ENCODE assay signal across 27 mouse cellular contexts in the genomic region with DNA sequence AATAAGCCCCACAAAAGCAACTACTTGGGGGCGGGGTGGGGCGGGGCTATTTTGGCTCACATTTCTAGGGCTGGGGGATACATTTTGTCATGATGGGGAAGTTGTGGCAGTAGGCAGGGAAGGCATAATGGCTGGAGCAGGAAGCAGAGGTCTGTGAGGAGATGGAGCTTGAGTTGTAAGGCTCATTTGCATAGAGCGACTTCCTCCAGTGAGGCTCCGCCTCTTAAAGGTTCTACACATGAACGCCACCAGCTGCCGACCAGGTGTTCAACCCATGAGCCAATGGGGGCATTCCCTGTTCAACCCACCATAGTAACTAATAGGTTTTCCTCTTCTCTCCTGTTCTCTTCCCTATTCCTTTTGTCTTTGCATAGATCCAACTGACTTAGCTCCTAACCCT.
"Had no signal": no experiment of that assay in that cellular context is flagged by ENCODE, and none has a peak within 500 bp of the region (broad histone marks: within the 10 kb centered on the region; RNA-seq: fewer than 3 reads in every experiment).

No protein-coding gene starts in this region.

- H3K27ac ChIP-seq: gastrocnemius, adult 2 months; heart, embryonic 10.5 days; hindbrain, embryonic 10.5 days; hindbrain, embryonic 13.5 days; hindbrain, embryonic 15.5 days; hindbrain, postnatal 0 days; kidney, embryonic 15.5 days; layer of hippocampus, adult 2 months; left cerebral cortex, adult 2 months; limb, embryonic 10.5 days; limb, embryonic 12.5 days; liver, embryonic 13.5 days had no signal

- H3K4me1 ChIP-seq: heart, embryonic 10.5 days; heart, embryonic 12.5 days; hindbrain, embryonic 15.5 days; kidney, embryonic 15.5 days; liver, embryonic 13.5 days had no signal

- H3K4me3 ChIP-seq: gastrocnemius, adult 2 months; heart, embryonic 10.5 days; heart, embryonic 12.5 days; hindbrain, embryonic 10.5 days; hindbrain, embryonic 13.5 days; hindbrain, embryonic 15.5 days; kidney, embryonic 15.5 days; layer of hippocampus, adult 2 months; left cerebral cortex, adult 2 months; limb, embryonic 10.5 days; limb, embryonic 12.5 days; liver, embryonic 13.5 days had no signal

- H3K9me3 ChIP-seq: heart, embryonic 10.5 days; heart, embryonic 12.5 days; hindbrain, embryonic 10.5 days; hindbrain, embryonic 13.5 days; hindbrain, embryonic 15.5 days; kidney, embryonic 15.5 days; limb, embryonic 10.5 days; limb, embryonic 12.5 days; liver, embryonic 13.5 days had no signal

- H3K36me3 ChIP-seq: heart, embryonic 10.5 days; heart, embryonic 12.5 days; hindbrain, embryonic 10.5 days; hindbrain, embryonic 13.5 days; hindbrain, embryonic 15.5 days; kidney, embryonic 15.5 days; limb, embryonic 10.5 days; limb, embryonic 12.5 days; liver, embryonic 13.5 days had no signal

- H3K27me3 ChIP-seq: hindbrain, embryonic 13.5 days; hindbrain, embryonic 15.5 days; kidney, embryonic 15.5 days; limb, embryonic 12.5 days; liver, embryonic 13.5 days had no signal

- ATAC-seq: hindbrain, postnatal 0 days; intestine, embryonic 16.5 days had no signal

- DNase-seq: gastrocnemius, adult 2 months; gastrocnemius, postnatal 10 days; gastrocnemius, postnatal 25 days; heart, adult 18-20 months; heart, postnatal 10 days; heart, postnatal 4 days; kidney, adult 11 months; kidney, adult 2 months; kidney, adult 9 months; kidney, postnatal 10 days; kidney, postnatal 25 days; kidney, postnatal 4 days; liver; liver, embryonic 13.5 days had no signal

- H3K4me2 ChIP-seq: heart, embryonic 12.5 days; hindbrain, embryonic 13.5 days; hindbrain, embryonic 15.5 days; kidney, embryonic 15.5 days; limb, embryonic 12.5 days; liver, embryonic 11.5 days; liver, embryonic 13.5 days had no signal

- H3K9ac ChIP-seq: heart, embryonic 12.5 days; hindbrain, embryonic 13.5 days; hindbrain, embryonic 15.5 days; kidney, embryonic 15.5 days; limb, embryonic 12.5 days; liver, embryonic 13.5 days had no signal
